Mouse (Mus musculus): Measurements from ENCODE around the gene Jmjd1c. TPM values are rescaled to one million over a fixed set of nuclear protein-coding genes. Genes with fewer than 3 reads are reported as not detected.

Jmjd1c gene
- polyA plus RNA-seq, 1 experiment: 37.8 TPM

DNA sequence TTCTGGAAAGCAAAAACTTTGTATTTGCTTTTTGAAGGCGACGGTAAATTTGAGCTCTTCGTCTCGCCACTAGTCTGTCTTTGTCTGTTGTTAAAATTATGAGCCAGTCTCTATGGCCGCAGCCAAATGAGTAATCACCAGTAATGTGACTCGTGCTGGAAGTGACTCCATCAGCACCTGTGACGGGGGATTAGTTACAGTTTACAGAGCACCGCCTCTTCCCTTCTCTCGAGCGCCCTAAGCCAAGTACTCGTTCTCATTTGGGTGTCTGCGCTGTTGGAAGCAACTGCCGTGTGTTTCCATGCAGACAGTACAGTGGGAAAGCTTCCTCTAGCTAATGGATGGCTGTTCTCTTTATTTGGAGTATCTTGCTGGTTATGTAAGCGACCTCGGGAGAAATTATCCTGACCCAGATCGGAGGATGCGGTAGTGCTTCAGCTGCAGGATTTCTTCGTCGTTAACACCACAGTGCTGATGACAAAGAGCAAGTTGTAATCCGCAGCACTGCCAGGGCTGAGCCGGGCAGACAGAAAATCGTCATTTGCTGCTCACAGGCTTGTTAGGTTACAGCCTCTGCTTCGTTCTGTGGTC, 89.7 kb downstream of the Jmjd1c start:
- peak; percentile 80 for DNase-seq (ENCODE audit: extremely low spot score in 1 of 2, low spot score in 1 of 2)

DNA sequence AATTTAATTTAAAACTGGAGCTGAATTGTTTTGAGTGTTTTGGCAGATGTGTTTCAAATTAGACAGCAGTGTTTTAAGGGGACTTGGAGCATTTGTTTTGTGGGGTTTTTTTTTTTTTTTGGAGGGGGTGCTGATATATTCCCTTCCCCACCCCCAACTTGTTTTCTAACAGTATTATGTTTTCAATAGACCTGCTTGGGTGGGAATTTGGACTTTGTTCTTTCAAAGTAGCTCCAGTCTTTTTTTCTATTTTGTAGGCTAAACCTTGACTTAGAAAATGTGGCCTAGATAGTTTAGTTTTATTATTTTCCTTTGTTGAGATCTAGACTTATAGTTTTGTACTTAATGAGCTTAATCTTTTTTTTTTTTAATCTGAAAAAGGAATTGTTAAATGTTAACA, 90.6 kb downstream of the Jmjd1c start:
- DNase-seq (ENCODE audit: extremely low spot score in 1 of 2, low spot score in 1 of 2): no peak

DNA sequence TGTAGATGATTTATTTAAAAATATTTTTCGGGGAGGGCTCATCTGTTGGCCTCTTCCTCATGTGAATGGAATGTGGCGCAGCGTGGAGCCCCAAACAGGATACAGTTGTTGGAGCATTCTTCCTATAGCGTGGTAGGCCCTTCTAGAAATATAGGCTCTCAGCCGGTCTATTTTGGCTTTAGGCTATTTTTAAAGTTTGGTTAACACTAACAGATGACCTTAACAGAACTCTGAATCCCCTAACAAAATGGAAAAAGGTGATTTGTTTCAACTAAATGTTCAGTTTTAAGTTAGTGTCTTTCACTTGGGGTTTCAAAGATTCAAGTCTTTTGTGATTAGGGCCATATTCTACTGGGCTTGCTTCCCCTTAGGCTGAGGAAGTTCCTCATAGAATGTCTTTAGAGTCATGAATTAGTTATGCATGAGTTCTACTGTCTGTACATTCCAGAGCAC, 91.1 kb downstream of the Jmjd1c start:
- DNase-seq (ENCODE audit: extremely low spot score in 1 of 2, low spot score in 1 of 2): no peak

DNA sequence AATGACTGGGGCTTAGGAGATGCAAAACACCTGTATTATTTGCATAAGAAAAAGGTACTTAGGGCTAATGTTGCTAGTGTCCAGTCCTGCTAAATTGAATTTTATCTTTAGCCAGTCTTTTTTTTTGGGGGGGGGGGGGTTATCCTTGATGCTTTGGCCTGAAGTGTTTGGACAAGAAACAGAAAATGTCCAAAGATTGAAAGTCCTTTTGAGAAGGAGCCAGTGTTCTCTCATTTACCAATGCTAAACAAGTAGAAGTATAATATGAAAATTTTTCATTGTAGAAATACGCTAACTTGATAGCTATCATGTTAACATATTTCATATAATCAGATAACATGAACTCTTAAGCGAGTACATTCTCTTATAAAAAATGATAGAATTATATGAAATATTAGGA, 92.0 kb downstream of the Jmjd1c start:
- no peak for DNase-seq (ENCODE audit: extremely low spot score in 1 of 2, low spot score in 1 of 2)

DNA sequence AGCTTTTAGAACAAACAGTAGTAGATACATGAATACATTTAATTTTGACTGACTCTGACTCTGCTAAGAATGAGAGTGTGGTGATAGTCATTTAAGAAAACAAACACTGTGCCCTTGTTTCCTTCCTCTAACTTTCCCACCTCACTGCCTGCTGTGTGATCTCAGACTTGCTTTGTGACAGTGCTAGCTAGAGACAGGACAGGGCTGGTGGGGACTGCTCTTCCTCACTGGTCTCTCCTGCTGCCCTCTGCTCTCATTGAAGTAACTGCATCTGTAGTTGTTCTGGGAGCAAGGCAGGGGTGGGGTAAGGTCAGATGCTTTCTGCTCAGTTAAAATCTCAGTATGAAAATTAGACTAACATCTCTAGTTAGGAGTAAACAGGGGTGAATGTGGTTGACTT, 93.1 kb downstream of the Jmjd1c start:
- no peak for DNase-seq (ENCODE audit: extremely low spot score in 1 of 2, low spot score in 1 of 2)

DNA sequence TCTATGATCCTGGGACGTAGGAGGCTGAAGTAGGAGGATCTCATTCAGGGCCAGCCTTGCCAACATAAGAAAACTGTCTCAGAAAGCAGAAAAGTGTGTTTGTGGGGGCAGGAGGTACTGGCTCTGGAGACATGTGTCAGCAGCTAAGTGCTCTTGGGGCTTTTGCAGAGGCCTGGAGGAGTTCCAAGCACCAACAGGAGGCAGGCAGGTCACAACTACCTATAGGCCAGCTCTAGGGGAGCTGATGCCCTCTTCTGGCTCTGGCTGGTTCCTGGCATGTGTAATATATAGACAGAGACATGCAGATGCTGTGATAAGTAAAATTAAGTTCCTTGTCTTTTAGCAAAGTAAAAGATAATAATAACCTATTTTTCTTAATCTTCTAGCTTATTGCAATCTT, 94.3 kb downstream of the Jmjd1c start:
- DNase-seq (ENCODE audit: extremely low spot score in 1 of 2, low spot score in 1 of 2): peak in 1 of 2 experiments; percentile 42

DNA sequence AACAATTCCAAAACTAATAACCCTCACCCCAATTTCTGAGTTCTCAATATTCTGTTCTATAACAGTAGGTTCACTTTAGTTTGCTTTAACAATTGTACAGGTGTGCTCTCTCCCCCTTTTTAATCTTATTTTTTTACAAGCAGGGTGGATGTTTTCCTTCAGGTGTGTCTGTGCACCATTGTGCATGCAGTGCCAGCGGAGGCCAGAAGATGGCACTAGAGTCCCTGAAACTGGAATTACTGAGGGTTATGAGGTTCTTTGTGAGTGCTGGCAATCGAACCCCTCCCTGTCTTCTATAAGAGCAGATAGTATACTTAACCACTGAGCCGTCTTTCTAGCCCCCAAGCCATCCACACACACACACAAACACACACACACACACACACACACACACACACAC, 96.4 kb downstream of the Jmjd1c start:
- no peak for DNase-seq (ENCODE audit: extremely low spot score in 1 of 2, low spot score in 1 of 2)

DNA sequence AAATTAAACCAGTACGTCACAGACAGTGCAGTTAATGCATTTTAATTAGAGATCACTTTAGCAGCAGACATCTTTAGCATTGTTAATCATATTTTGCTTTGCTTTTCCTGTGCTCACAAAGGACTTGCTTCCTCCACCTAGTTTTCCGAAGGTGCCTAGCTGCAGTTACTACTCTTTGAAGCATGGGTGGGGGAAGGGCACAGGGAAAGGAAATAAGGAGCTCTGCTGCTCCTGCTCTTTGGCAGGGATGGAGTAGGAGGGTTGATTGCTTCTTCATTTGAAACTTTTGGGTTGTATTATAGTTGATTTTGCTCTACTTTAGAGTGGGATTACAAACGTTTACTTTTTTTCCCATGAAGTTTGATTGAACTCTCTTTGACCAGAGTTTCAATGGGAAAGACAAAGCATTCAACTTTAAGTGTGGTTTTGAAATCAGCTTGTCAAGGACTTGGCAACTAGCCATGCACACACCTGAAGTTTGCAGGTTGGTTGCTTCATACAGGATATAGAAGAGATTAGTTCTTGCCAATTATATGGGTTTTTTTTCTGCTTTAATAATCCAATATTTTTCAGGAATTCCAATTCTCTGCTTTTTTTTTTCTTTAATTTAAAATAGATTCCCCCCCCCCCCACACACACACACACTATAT, 97.2 kb downstream of the Jmjd1c start:
- DNase-seq (ENCODE audit: extremely low spot score in 1 of 2, low spot score in 1 of 2): no peak

DNA sequence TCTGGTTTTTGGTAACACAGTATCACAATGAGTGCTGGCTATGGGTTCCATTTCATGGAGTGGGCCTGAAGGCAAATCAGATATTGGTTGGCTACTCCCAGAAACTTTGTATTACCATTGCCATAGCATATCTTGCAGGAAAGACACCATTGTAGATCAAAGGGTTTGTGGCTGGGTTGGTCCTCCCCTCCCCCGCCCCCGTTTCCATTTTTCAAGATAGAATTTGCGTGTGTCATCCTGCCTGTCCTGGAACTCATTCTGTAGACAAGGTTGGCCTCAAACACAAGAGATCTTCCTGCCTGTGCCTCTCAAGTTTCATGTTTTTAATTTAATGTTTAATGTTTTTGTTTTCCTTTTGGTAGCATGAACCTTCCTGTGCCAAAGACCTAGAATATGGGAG, 98.1 kb downstream of the Jmjd1c start:
- no peak for DNase-seq (ENCODE audit: extremely low spot score in 1 of 2, low spot score in 1 of 2)

DNA sequence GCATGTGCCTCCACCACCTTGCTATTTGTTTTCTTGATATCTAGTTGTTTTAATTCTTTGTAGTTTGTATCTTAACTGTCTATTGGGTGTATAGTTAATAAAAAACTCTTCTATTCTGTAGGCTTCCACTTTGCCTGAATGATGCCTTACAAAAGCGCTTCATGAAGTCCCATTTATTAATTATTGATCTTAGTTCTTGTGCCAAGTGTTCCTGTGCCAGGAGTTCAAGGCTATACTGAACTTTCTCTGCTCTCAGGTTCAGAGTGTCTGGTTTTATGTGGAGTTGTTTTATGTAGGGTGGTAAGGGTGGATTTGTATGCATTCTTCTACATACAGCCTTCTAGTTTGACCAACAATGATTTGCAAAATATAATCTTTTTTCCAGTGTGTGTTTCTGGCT, 99.7 kb downstream of the Jmjd1c start:
- DNase-seq (ENCODE audit: extremely low spot score in 1 of 2, low spot score in 1 of 2): no peak

DNA sequence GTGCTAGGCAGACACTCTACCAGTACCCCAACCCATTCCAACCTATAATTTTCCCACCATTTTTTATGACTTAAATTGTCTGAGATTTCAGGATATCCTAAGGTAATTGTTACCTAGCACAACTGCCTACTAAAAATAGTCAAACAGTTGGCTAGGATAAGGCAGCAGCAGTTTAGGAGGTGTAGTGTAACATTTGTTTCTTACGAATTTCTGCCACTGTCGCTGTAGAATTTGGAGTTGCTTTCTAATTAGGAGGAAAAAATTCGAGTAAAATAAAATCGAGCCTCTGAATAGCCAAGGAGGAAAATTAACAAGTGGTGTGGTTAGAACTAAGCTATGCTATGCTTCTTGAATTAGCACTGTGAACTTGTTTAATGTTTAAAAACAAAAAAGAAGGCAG, 101.3 kb downstream of the Jmjd1c start:
- DNase-seq (ENCODE audit: extremely low spot score in 1 of 2, low spot score in 1 of 2): no peak

DNA sequence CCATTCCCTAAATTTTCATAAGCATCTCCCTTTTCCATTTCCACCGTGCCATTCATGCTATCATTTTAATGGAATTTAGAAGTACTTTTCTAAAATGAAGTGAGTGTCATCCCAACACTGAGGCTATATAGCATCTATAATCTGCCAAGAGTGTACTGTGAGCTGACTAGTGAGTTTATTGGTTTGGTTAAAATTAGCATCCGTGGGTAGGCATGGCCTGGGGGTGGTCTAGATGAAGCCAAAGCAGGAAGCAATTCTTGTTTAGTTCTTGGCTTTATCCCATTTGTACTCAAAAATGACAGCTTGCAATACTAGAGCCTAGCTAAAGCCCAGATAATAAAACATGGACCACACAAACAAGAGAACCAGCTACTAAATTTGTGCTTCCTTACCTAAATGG, 101.9 kb downstream of the Jmjd1c start:
- DNase-seq (ENCODE audit: extremely low spot score in 1 of 2, low spot score in 1 of 2): peak in 1 of 2 experiments; percentile 38

DNA sequence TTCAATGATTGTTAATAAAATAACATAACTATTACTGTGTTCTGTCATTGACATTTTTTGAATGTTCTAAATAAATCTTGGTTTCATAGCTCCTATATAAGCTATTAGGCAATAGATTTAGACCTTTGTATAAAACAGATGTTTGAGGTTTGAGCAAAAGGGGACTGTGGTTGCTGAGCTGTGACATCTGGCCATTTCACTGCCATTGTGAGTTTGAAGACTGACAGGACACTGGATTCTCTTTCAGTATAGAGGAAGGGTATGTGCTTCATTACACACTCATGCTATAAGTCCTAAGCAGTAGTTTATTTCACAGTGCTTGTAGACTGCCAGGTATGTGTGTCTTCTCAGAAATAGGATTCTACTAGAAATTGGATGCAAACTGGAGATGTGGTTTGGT, 105.8 kb downstream of the Jmjd1c start:
- DNase-seq (ENCODE audit: extremely low spot score in 1 of 2, low spot score in 1 of 2): no peak

DNA sequence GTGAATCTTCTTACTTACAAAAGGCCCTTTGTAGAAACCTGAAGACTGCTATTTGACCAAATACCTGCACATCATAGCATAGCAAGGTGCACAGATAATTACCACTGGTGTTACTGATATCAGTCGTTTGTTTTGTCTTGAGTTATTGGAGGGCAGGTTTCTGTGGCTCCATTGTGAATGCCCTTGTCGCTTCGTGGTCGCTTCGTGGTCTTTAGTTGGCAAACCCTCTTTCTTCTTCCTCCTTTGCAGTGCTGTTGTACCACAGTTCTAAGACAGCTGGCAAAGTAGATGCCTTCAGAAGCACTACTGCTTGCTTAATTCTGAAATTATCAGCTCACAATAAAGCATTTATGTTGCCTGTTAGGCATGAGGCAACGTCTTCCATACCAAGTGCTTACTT, 106.5 kb downstream of the Jmjd1c start:
- DNase-seq (ENCODE audit: extremely low spot score in 1 of 2, low spot score in 1 of 2): no peak

DNA sequence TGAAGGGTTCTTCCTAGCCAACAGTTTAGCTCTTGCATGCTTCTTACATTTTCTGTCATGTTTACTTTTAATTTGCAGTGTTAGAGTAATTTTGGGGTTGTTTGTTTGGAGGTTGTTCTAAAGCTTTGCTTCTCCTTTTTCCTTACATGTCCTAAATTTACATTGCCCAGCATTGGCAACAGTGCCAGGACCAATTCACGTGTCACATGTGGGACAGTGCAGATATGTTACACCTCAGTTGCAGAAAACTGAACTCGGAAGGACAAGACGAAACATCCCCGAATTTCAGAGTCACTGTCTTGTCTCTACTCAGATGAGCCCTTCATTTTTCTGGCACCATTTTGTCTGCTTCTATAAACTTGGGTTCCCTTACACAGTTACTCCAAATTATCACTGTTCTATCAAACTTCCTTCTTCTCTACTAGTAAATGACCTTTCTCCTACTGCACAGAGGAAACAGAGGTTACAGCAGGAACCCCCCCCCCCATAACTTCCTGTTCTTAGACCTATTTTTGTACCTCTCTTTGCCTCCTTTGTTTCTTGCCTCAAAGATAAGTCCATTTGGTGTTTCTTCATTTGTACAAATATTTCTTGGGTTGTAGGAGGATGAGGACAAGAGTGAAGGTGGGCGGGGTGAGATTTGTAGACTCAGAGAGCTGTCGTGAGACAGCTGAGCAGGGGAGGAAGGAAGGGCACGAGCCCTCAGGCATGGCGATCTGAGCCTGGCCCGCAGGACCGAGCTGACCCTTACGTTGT, 108.9 kb downstream of the Jmjd1c start:
- DNase-seq (ENCODE audit: extremely low spot score in 1 of 2, low spot score in 1 of 2): no peak

DNA sequence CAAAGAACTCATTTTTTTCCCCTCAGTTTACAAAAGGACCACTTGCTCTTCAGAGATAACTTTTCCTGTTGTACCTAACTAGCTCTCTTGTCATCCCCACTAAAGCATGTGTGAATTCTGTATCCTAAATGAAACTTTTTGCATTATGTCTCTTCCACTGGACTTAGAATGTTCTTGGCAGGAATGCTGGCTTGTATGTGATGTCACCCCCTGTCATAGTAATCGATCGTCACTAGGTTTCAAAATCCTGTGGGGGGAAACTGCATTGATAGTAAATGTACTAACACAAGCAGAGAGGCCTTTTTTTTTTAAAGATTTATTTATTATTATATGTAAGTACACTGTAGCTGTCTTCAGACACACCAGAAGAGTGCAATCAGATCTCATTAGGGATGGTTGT, 112.0 kb downstream of the Jmjd1c start:
- DNase-seq (ENCODE audit: extremely low spot score in 1 of 2, low spot score in 1 of 2): no peak

DNA sequence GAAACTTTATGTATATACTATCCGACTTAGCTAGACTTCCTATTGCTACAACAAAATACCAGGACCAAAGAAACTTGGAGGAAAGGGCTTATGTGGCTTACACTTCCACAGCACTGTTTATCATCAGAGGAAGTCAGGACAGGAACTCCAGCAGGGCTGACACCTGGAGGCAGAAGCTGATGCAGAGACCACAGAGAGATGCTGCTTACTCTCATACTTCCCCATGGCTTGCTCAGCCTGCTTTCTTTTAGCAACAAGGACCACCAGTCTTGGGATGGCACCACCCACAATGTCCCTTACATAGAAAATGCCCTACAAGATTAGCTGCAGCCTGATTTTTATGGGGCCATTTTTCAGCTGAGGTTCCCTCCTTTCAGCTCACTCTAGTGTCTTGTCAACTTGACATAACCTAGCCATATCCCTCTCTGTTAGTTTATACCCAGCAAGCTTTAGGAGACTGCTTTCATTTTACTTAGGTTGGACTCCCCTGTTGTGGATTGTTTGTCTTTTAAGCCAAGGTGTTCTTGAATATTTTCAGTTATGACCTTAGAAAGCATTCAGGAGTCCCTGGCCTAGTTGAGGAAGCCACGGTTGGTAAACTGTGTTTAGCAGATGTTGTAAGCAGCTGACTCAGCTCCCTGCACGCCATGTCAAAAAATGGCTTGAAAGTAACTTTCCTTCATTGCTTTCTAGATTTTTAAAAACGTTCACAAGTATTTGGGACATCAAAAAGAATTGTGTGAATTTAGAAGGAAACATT, 114.2 kb downstream of the Jmjd1c start:
- no peak for DNase-seq (ENCODE audit: extremely low spot score in 1 of 2, low spot score in 1 of 2)

DNA sequence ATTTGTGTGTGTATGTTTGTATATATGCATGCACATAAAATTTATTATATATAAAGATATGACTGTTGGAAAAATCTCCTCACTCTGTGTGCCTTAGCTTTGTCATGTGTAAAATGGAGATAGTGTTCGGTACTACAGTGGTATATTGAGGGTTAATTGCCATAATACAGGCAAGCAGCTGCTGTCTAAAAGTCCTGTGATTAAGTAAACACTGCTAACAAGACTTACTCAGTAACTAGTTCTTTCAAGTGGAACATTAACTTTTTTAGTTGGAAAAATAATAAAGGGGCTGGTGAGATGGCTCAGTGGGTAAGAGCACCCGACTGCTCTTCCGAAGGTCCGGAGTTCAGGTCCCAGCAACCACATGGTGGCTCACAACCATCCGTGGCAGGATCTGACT, 116.1 kb downstream of the Jmjd1c start:
- DNase-seq (ENCODE audit: extremely low spot score in 1 of 2, low spot score in 1 of 2): no peak

DNA sequence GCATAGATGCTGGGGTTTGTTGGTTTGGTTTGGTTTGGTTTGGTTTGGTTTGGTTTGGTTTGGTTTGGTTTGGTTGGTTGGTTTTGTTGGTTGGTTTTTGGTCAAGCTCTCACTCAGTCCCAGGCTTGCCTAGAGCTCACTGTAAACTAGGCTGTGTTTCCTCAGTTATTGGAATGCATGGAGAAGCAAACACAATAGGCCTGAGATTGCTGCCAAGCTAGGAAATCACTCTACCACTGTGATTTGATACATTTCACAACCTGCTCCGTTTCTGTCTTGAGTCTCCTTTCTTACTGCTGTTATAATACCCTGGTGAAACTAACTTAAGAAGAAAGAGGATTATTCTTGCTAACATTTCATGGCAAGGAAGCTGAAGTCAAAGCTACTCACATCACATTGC, 117.8 kb downstream of the Jmjd1c start:
- DNase-seq (ENCODE audit: extremely low spot score in 1 of 2, low spot score in 1 of 2): no peak

DNA sequence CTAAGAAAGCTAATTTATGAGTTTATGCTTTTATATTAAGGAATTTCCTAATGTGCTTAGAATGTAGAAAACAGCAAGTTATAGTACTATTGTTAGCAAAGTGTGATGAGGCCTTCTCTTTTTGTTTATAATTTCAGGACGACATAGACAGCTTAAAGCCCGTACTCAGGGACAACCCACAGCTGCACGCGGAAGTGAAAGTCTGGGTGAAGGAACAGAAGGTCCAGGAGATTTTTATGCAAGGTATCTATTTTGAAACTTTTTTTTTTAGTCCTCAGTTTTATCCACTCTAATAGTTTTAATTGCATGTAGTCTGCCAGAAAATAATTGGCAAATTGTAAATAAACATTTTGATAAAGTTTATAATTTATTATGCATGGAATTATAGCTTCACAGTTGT, 119.2 kb downstream of the Jmjd1c start:
- no peak for DNase-seq (ENCODE audit: extremely low spot score in 1 of 2, low spot score in 1 of 2)

DNA sequence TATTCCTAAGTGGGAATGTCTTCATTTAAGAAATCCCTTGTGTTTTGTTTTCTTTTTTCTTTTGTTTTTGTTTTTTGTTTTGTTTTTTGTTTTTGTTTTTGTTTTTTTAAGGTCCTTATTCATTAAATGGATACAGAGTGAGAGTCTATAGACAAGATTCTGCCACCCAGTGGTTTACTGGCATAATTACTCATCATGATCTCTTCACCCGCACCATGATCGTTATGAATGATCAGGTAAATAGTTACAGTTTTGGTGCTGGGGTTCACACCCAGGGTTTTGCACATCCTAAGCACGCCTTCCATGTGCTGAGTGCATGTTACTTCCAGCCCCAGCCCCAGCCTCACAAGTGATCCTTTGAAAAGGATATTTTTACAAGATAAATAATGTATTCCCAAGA, 120.9 kb downstream of the Jmjd1c start:
- DNase-seq (ENCODE audit: extremely low spot score in 1 of 2, low spot score in 1 of 2): peak in 1 of 2 experiments; percentile 35

Measured in frontal cortex, adult 2 months (tissue).